Mouse (Mus musculus) left cerebral cortex, postnatal 25 days (tissue): ENCODE measurements at regions not wholly inside any gene's neighbourhood (a gene's known extent, or its start where the extent isn't known, plus 50 kb on each side); places are given as distances from the start of the nearest gene placed in this dataset.

Experiments used
- DNase-seq, 2 experiments: peaks; one replicate each; pipeline ENCODE4 v3.0.0; 2022; ENCODE audit warnings: low spot score in 2 of 2, mixed read lengths in 1 of 2
- intact Hi-C: fragments of 180-260 bp; cut with DNase I; formaldehyde crosslinking; loops from one replicate; pipeline ENCODE4 v1.15.1; 2025

GRCm38 (mm10) chr9:101807249-101807648, 54.4 kb upstream of the 9630041A04Rik start:
- intact Hi-C loops: no loop called here
- peak; percentile 11 to 51 for DNase-seq

- intact Hi-C loops: no loop called here
- no peak for DNase-seq
Measured at GRCm38 (mm10) chr9:101796718-101797117, 64.9 kb upstream of the 9630041A04Rik start.

- DNase-seq: peak in 1 of 2 experiments; percentile 51
- intact Hi-C loops: no loop called here
Measured at GRCm38 (mm10) chr9:101796063-101796462, 65.6 kb upstream of the 9630041A04Rik start.

- intact Hi-C loops: no loop called here
- DNase-seq: no peak
Measured at GRCm38 (mm10) chr9:101795436-101795835, 66.2 kb upstream of the 9630041A04Rik start.

GRCm38 (mm10) chr9:101790936-101791335, 70.7 kb upstream of the 9630041A04Rik start:
- intact Hi-C loops: no loop called here
- no peak for DNase-seq

GRCm38 (mm10) chr9:101740949-101741605, 120.6 kb upstream of the 9630041A04Rik start:
- no peak for DNase-seq
- intact Hi-C loops: no loop called here

- intact Hi-C loops: no loop called here
- DNase-seq: peak in 1 of 2 experiments; percentile 42
Measured at GRCm38 (mm10) chr9:101739322-101739721, 122.3 kb upstream of the 9630041A04Rik start.

GRCm38 (mm10) chr9:101734271-101734670, 127.4 kb upstream of the 9630041A04Rik start:
- DNase-seq: no peak
- intact Hi-C loops: no loop called here

- no peak for DNase-seq
- intact Hi-C loops: no loop called here
Measured at GRCm38 (mm10) chr9:101733611-101734225, 127.9 kb upstream of the 9630041A04Rik start.

GRCm38 (mm10) chr9:101730136-101730535, 131.5 kb upstream of the 9630041A04Rik start:
- intact Hi-C loops: no loop called here

GRCm38 (mm10) chr9:101717911-101718310, 143.7 kb upstream of the 9630041A04Rik start:
- DNase-seq: no peak
- intact Hi-C loops: no loop called here

More at GRCm38 (mm10) chr9:101730136-101730535, 131.5 kb upstream of the 9630041A04Rik start:
- DNase-seq: no peak

GRCm38 (mm10) chr9:101716326-101716725, 145.3 kb upstream of the 9630041A04Rik start:
- no peak for DNase-seq
- intact Hi-C loops: no loop called here

- no peak for DNase-seq
- intact Hi-C loops: no loop called here
Measured at GRCm38 (mm10) chr9:101714805-101715204, 146.8 kb upstream of the 9630041A04Rik start.

- no peak for DNase-seq
- intact Hi-C loops: no loop called here
Measured at GRCm38 (mm10) chr9:101710611-101711071, 151.0 kb upstream of the 9630041A04Rik start.

- intact Hi-C loops: no loop called here
- no peak for DNase-seq
Measured at GRCm38 (mm10) chr9:101700368-101700767, 161.3 kb upstream of the 9630041A04Rik start.

- intact Hi-C loops: loop anchor here (10.0 kb wide), 1 partner anchor 851 kb away; no protein-coding TSS in a partner anchor
- no peak for DNase-seq
Measured at GRCm38 (mm10) chr9:101694054-101694453, 167.6 kb upstream of the 9630041A04Rik start.

GRCm38 (mm10) chr9:101691336-101691735, 170.3 kb upstream of the 9630041A04Rik start:
- intact Hi-C loops: loop anchor here (2.0 to 10.0 kb wide), 2 partner anchors 377 to 853 kb away; no protein-coding TSS in a partner anchor
- DNase-seq: no peak

GRCm38 (mm10) chr9:101690916-101691315, 170.7 kb upstream of the 9630041A04Rik start:
- intact Hi-C loops: loop anchor here (1.0 to 10.0 kb wide), 4 partner anchors 315 to 854 kb away; partner anchors contain the start of gene Ephb1
- DNase-seq: no peak

GRCm38 (mm10) chr9:101690402-101690861, 171.2 kb upstream of the 9630041A04Rik start:
- no peak for DNase-seq
- intact Hi-C loops: loop anchor here (1.0 to 10.0 kb wide), 4 partner anchors 316 to 854 kb away; partner anchors contain the start of gene Ephb1

GRCm38 (mm10) chr9:101689532-101690401, 171.9 kb upstream of the 9630041A04Rik start:
- intact Hi-C loops: loop anchor here (1.0 to 10.0 kb wide), 4 partner anchors 317 to 855 kb away; partner anchors contain the start of gene Ephb1
- DNase-seq: peak; percentile 94 to 96
